Mouse (Mus musculus): ENCODE data around the gene Prox2. TPM values are rescaled to one million over a fixed set of nuclear protein-coding genes. Genes with fewer than 3 reads are reported as not detected.

The Prox2 gene
- 2.0 and 3.1 TPM in 2 replicates for polyA plus RNA-seq (2015; fragmentation: Nextera tagmentation; extraction: Ambion mirVana)

GRCm38 (mm10) chr12:85110698-85111592 is at the start of gene Prox2, which contains the start of gene Dlst:
Gene Prox2 (minus strand): TSS chr12:85110759.
Gene Dlst (plus strand): TSS chr12:85110833.

GRCm38 (mm10) chr12:85151002-85151774 is 40.6 kb upstream of the Prox2 start, which contains the start of gene Rps6kl1:
Gene Rps6kl1 (minus strand): TSS chr12:85151264.

Other genes starting within 250 kb of the Prox2 start
- gene Ltbp2, start 234.2 kb downstream of the Prox2 start, polyA plus RNA-seq (2015; fragmentation: Nextera tagmentation; extraction: Ambion mirVana) = 1.2 and 2.2 TPM in 2 replicates
- gene Fcf1, start 139.9 kb downstream of the Prox2 start, polyA plus RNA-seq (2015; fragmentation: Nextera tagmentation; extraction: Ambion mirVana) = 64.0 and 70.5 TPM in 2 replicates
- 4.6 and 5.2 TPM in 2 replicates for gene Arel1, start 139.9 kb downstream of the Prox2 start, polyA plus RNA-seq (2015; fragmentation: Nextera tagmentation; extraction: Ambion mirVana)
- gene Ylpm1, start 114.4 kb downstream of the Prox2 start, polyA plus RNA-seq (2015; fragmentation: Nextera tagmentation; extraction: Ambion mirVana) = 9.5 and 10.2 TPM in 2 replicates
- gene Dlst, start 74 bp upstream of the Prox2 start, polyA plus RNA-seq (2015; fragmentation: Nextera tagmentation; extraction: Ambion mirVana) = 157 and 160 TPM in 2 replicates
- gene Rps6kl1, start 40.5 kb upstream of the Prox2 start, polyA plus RNA-seq (2015; fragmentation: Nextera tagmentation; extraction: Ambion mirVana) = 0.46 and 0.50 TPM in 2 replicates
- gene Pgf, start 67.0 kb upstream of the Prox2 start, polyA plus RNA-seq (2015; fragmentation: Nextera tagmentation; extraction: Ambion mirVana) = 4.1 and 5.0 TPM in 2 replicates
- 82.7 and 82.9 TPM in 2 replicates for gene Eif2b2, start 108.7 kb upstream of the Prox2 start, polyA plus RNA-seq (2015; fragmentation: Nextera tagmentation; extraction: Ambion mirVana)
- gene Mlh3, start 159.8 kb upstream of the Prox2 start, polyA plus RNA-seq (2015; fragmentation: Nextera tagmentation; extraction: Ambion mirVana) = 3.7 and 4.5 TPM in 2 replicates
- gene Acyp1, start 177.7 kb upstream of the Prox2 start, polyA plus RNA-seq (2015; fragmentation: Nextera tagmentation; extraction: Ambion mirVana) = 38.8 and 43.3 TPM in 2 replicates
- 0.71 and 0.83 TPM in 2 replicates for gene Zc2hc1c, start 177.8 kb upstream of the Prox2 start, polyA plus RNA-seq (2015; fragmentation: Nextera tagmentation; extraction: Ambion mirVana)
- gene Nek9, start 228.6 kb upstream of the Prox2 start, polyA plus RNA-seq (2015; fragmentation: Nextera tagmentation; extraction: Ambion mirVana) = 12.3 and 15.0 TPM in 2 replicates

Measured in skeletal muscle tissue, postnatal 0 days (tissue).